Mouse (Mus musculus) forebrain, embryonic 12.5 days (tissue): ENCODE data around the gene Me1. TPM values are rescaled to one million over a fixed set of nuclear protein-coding genes. Genes with fewer than 3 reads are reported as not detected.

Source experiments
- ATAC-seq: fragments of 200-750 bp; cut with Nextera tagmentation; 2 replicates; pipeline ENCODE4 v1.8.0; 2017; ENCODE audit warnings: moderate TSS enrichment; ENCODE audit not compliant: low FRiP score
- H3K27ac ChIP-seq: fragments of 300-500 bp; sonication (generic); 2 replicates; pipeline ENCODE4 v1.5.1; 2016; ENCODE audit warnings: mild to moderate bottlenecking
- H3K27me3 ChIP-seq: fragments of 300-500 bp; sonication (generic); 2 replicates; pipeline ENCODE4 v1.6.1; 2016; ENCODE audit warnings: mild to moderate bottlenecking
- H3K36me3 ChIP-seq: fragments of 300-500 bp; sonication (generic); replicated peaks from 2 replicates; pipeline ENCODE4 v1.6.1; 2016; ENCODE audit warnings: mild to moderate bottlenecking
- H3K4me1 ChIP-seq: fragments of 300-500 bp; sonication (generic); 2 replicates; pipeline ENCODE4 v1.6.1; 2016
- H3K4me2 ChIP-seq: fragments of 300-500 bp; sonication (generic); 2 replicates; pipeline ENCODE4 v1.6.1; 2016; ENCODE audit warnings: mild to moderate bottlenecking, moderate library complexity
- H3K4me3 ChIP-seq: fragments of 300-500 bp; sonication (generic); replicated peaks from 2 replicates; pipeline ENCODE4 v1.5.1; 2016; ENCODE audit warnings: mild to moderate bottlenecking
- H3K9ac ChIP-seq: fragments of 300-500 bp; sonication (generic); 2 replicates; pipeline ENCODE4 v1.6.1; 2016; ENCODE audit warnings: mild to moderate bottlenecking
- H3K9me3 ChIP-seq: fragments of 300-500 bp; sonication (generic); 2 replicates; pipeline ENCODE4 v1.6.1; 2016
- WGBS: fragments of 180-500 bp; shearing (Covaris S2); methylation state at CpG from one replicate; pipeline ENCODE4 v1.1.7; 2016; 5-methylcytosine and 5-hydroxymethylcytosine counted together
- polyA plus RNA-seq: library from polyadenylated mRNA; unstranded; fragments of >200 nt; fragmentation: Nextera tagmentation; extraction: Ambion mirVana; gene quantifications from 2 replicates; pipeline ENCODE4 v1.2.1, GENCODE M21; 2016

The Me1 gene
- polyA plus RNA-seq, 1 experiment from 2014 or later, result 11.6 TPM

DNA sequence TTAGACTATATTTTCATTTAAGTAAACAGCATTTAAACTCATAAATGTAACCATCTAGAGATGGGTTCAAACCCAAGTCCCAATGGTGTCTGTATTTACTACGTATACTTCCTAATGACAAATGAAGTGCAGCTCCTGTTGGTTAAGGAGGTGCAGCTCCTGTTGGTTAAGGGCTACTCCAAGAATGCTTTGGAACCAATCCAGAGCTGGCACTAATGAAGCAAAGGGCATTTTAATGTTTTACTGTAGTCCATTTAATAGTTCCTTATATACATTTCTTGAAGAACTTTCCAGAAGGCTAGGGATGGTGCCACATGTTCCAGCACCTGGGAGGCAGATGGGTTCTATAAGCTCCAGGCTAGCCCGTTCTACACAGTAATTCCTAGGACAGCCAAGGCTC is 20.3 kb downstream of the Me1 start:
- Histone ChIP-seq H3K27ac (no peak overlapping the region), H3K9ac (no peak overlapping the region), H3K27me3 (no peaks in the 10 kb centered on the region), H3K9me3 (no peaks in the 10 kb centered on the region), H3K4me2 (no peak overlapping the region), H3K4me1 (no peaks in the 10 kb centered on the region), H3K36me3 (no peaks in the 10 kb centered on the region), H3K4me3 (no peak overlapping the region)
- WGBS, result 89% methylated on average over 2 of the region's 2 CpGs
- no peak for ATAC-seq

- H3K9me3 ChIP-seq, result no peaks in the 10 kb centered on the region
- H3K36me3 ChIP-seq, result no peaks in the 10 kb centered on the region
- H3K27me3 ChIP-seq, result no peaks in the 10 kb centered on the region
- no peak overlapping the region for H3K4me2 ChIP-seq
- 64% methylated on average over 5 of the region's 5 CpGs for WGBS
- H3K4me1 ChIP-seq, result peaks cover 8% of the 10 kb centered on the region
- no peak overlapping the region for H3K9ac ChIP-seq
- no peak for ATAC-seq
- H3K4me3 ChIP-seq, result no peak overlapping the region
- no peak overlapping the region for H3K27ac ChIP-seq
Observed at GRCm38 (mm10) chr9:86672907-86673472, 22.8 kb downstream of the Me1 start.

DNA sequence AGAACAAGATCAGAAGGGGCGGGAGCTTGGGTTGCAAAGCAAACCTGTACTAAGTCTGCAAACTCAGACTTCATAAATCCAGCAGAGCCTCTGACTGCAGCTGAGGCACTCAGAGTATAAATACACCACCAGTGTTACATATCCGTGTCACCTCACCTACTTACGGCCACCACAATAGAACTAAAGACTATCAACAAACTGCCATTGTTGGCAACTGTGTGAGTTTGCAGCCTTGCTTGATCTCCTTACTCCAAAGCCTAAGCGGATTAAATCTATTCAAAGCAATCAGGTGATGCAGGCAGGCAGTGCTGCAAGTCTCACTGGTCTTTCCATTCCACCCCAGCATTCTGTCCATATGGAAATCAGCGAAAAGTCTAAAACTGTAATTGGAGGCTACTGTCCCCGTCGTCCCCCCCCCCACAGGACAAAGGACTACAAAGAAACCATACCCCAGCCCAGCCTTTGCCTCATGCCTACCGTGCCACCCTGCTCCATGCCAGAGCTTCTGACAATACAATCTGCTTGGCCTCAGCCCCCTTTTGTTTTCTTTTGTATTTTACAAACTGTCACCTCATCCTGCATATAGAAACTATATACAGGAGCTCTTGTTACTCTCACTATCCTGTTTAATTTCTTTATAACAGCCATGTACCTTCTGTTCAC is 27.0 kb downstream of the Me1 start:
- Histone ChIP-seq H3K27me3 (no peaks in the 10 kb centered on the region), H3K4me2 (no peak overlapping the region), H3K36me3 (no peaks in the 10 kb centered on the region), H3K9ac (no peak overlapping the region), H3K4me1 (peaks cover 8% of the 10 kb centered on the region), H3K9me3 (no peaks in the 10 kb centered on the region), H3K27ac (no peak overlapping the region), H3K4me3 (no peak overlapping the region)
- ATAC-seq, result 0 out of 2 replicates have a peak, but pooled peaks have one; percentile 30
- WGBS, result 9% methylated on average over 8 of the region's 8 CpGs

- WGBS, result 89% methylated on average over 7 of the region's 7 CpGs
- H3K4me2 ChIP-seq, result no peak overlapping the region
- H3K4me1 ChIP-seq, result peaks cover 8% of the 10 kb centered on the region
- H3K9me3 ChIP-seq, result no peaks in the 10 kb centered on the region
- no peak overlapping the region for H3K9ac ChIP-seq
- H3K36me3 ChIP-seq, result no peaks in the 10 kb centered on the region
- H3K4me3 ChIP-seq, result no peak overlapping the region
- H3K27ac ChIP-seq, result no peak overlapping the region
- ATAC-seq, result no peak
- H3K27me3 ChIP-seq, result no peaks in the 10 kb centered on the region
Observed at GRCm38 (mm10) chr9:86667138-86667750, 28.5 kb downstream of the Me1 start.

DNA sequence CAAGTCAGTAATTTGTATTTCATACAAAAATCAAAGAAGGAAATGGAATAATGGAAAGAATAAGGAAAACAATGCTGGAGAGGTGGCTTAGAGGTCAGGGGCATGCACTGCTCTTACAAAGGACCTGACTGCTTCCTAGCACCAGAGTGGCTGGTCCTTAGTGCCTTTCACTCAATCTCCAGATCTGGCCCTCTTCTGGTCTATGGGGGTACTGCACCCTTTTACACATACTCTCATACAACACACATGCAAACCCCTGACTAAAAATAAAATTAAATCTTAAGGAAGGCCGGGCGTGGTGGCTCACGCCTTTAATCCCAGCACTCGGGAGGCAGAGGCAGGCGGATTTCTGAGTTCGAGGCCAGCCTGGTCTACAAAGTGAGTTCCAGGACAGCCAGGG is 34.1 kb downstream of the Me1 start:
- 94% methylated on average over 6 of the region's 6 CpGs for whole genome bisulfite sequencing
- H3K27ac ChIP-seq, result no peak overlapping the region
- no peaks in the 10 kb centered on the region for H3K4me1 ChIP-seq
- H3K36me3 ChIP-seq, result no peaks in the 10 kb centered on the region
- H3K9ac ChIP-seq, result no peak overlapping the region
- no peak for ATAC-seq
- H3K9me3 ChIP-seq, result peaks cover 3% of the 10 kb centered on the region; the same call in 1 of the 2 replicates
- H3K27me3 ChIP-seq, result no peaks in the 10 kb centered on the region
- H3K4me2 ChIP-seq, result no peak overlapping the region
- H3K4me3 ChIP-seq, result no peak overlapping the region

DNA sequence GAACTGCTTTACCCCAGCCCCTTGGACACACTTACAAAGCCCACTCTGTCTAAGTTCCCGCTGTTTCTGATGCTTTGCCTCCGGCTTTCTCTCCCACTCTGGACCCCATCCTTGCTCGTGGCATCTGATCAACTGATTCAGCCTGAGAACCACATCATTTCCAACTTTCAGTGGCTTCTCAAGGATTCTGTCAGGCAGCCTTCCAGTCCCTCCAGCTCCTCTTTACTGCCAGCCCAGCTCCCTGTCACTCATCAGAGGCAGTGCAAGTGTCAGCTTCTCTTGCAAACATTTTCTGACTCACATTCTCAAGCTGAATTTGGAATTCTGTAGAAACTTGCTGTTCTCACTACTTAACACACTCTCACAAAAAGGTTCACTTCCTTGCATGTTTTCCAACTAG is 34.5 kb downstream of the Me1 start:
- H3K27me3 ChIP-seq, result no peaks in the 10 kb centered on the region
- WGBS, result 93% methylated on average over 3 of the region's 3 CpGs
- no peaks in the 10 kb centered on the region for H3K36me3 ChIP-seq
- no peak overlapping the region for H3K4me2 ChIP-seq
- H3K4me3 ChIP-seq, result no peak overlapping the region
- H3K9ac ChIP-seq, result no peak overlapping the region
- H3K4me1 ChIP-seq, result no peaks in the 10 kb centered on the region
- no peak for ATAC-seq
- no peak overlapping the region for H3K27ac ChIP-seq
- peaks cover 3% of the 10 kb centered on the region; the same call in 1 of the 2 replicates for H3K9me3 ChIP-seq

DNA sequence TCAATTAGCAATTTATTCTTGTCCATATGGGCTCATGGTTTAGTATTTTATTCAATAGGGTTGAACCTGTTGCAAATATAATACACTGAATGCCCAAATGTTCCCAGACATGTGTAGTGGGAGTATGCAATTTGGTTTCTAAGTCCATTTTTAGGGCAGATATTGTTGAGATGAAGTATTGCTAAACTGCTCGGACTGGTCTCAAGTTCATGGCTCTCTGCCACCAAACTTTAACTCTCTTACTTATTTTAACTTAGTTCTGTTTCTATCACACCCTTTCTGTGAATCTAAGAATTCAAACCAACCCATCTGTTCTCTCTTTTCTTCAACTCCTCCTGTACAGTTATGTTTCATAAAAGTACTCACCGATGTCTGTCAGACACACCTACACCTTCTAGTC is 35.4 kb downstream of the Me1 start:
- no peak overlapping the region for H3K4me3 ChIP-seq
- H3K4me1 ChIP-seq, result no peaks in the 10 kb centered on the region
- peaks cover 3% of the 10 kb centered on the region; the same call in 1 of the 2 replicates for H3K9me3 ChIP-seq
- WGBS, result 92% methylated on average over 2 of the region's 2 CpGs
- no peak for ATAC-seq
- no peak overlapping the region for H3K27ac ChIP-seq
- H3K27me3 ChIP-seq, result no peaks in the 10 kb centered on the region
- no peak overlapping the region for H3K9ac ChIP-seq
- H3K36me3 ChIP-seq, result no peaks in the 10 kb centered on the region
- no peak overlapping the region for H3K4me2 ChIP-seq

GRCm38 (mm10) chr9:86658347-86658746 is 37.4 kb downstream of the Me1 start:
- no peak for ATAC-seq
- no peak overlapping the region for H3K4me2 ChIP-seq
- peaks cover 3% of the 10 kb centered on the region; the same call in 1 of the 2 replicates for H3K9me3 ChIP-seq
- no peaks in the 10 kb centered on the region for H3K36me3 ChIP-seq
- WGBS, result 89% methylated on average over 4 of the region's 4 CpGs
- H3K27me3 ChIP-seq, result no peaks in the 10 kb centered on the region
- no peaks in the 10 kb centered on the region for H3K4me1 ChIP-seq
- H3K4me3 ChIP-seq, result no peak overlapping the region
- no peak overlapping the region for H3K27ac ChIP-seq
- H3K9ac ChIP-seq, result no peak overlapping the region

- 83% methylated on average over 1 of the region's 1 CpGs for WGBS
- Histone ChIP-seq H3K27ac (no peak overlapping the region), H3K9ac (no peak overlapping the region), H3K27me3 (no peaks in the 10 kb centered on the region), H3K36me3 (no peaks in the 10 kb centered on the region), H3K4me3 (no peak overlapping the region), H3K4me1 (no peaks in the 10 kb centered on the region), H3K9me3 (no peaks in the 10 kb centered on the region), H3K4me2 (no peak overlapping the region)
- no peak for ATAC-seq
Observed at GRCm38 (mm10) chr9:86652194-86652593, 43.6 kb downstream of the Me1 start.

DNA sequence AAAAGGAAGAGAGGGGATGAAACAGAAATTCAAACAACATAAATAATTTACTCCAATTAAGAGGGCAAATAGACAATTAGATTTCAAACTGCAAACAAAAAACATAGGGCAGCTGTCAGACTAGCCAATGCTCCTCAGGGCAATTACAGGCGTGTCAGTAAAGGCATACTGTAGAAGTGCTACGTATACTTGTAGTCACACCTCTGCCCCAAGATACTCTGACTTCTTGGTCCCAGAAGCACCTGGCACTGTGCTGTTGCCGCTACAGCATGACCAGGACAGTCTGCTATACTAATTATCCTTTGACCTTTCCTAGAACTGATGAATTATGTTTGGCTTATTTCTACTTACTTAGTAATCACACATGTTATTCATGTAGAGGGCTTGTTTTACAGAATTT is 44.5 kb downstream of the Me1 start:
- no peak for ATAC-seq
- H3K27ac ChIP-seq, result no peak overlapping the region
- H3K36me3 ChIP-seq, result no peaks in the 10 kb centered on the region
- WGBS, result 64% methylated on average over 3 of the region's 3 CpGs
- H3K9ac ChIP-seq, result no peak overlapping the region
- no peak overlapping the region for H3K4me3 ChIP-seq
- H3K4me2 ChIP-seq, result no peak overlapping the region
- no peaks in the 10 kb centered on the region for H3K9me3 ChIP-seq
- no peaks in the 10 kb centered on the region for H3K27me3 ChIP-seq
- H3K4me1 ChIP-seq, result no peaks in the 10 kb centered on the region

- H3K4me2 ChIP-seq, result no peak overlapping the region
- no peaks in the 10 kb centered on the region for H3K36me3 ChIP-seq
- no peak overlapping the region for H3K9ac ChIP-seq
- ATAC-seq, result no peak
- no peaks in the 10 kb centered on the region for H3K9me3 ChIP-seq
- no peak overlapping the region for H3K4me3 ChIP-seq
- no peaks in the 10 kb centered on the region for H3K4me1 ChIP-seq
- no peaks in the 10 kb centered on the region for H3K27me3 ChIP-seq
- no peak overlapping the region for H3K27ac ChIP-seq
- 78% methylated on average over 5 of the region's 5 CpGs for WGBS
Observed at GRCm38 (mm10) chr9:86650822-86651221, 44.9 kb downstream of the Me1 start.

DNA sequence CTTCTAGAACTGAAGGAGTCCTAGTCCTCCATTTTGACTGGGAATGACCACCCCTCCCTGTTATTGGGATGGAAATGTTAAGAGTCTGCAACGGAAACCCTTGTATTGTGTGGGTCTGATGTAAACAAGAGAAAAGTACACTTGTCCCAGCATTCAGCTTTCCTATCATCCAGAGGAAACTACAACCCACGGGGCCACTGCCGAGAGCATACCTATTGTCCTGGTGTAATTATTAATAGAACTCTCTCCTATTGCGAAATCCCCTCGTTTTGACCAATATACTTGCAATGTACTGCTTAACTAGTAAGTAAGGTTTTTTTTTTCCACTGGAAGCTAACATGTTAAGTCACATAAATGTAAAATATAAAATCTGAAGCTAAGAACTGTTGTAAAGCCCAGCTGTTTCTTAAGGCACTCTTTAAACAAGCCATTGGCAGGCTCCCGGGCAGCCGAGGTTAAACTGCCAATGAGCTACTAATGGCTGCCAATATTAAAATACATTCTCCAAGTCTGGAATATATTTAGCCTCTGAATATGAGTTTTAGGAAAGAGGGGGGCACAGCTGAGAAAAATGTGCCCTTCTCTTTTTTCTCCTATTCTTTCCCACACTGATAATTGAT is 47.7 kb downstream of the Me1 start:
- Histone ChIP-seq H3K27ac (no peak overlapping the region), H3K9ac (no peak overlapping the region), H3K4me2 (no peak overlapping the region), H3K36me3 (no peaks in the 10 kb centered on the region), H3K4me3 (no peak overlapping the region), H3K27me3 (no peaks in the 10 kb centered on the region), H3K4me1 (no peaks in the 10 kb centered on the region), H3K9me3 (no peaks in the 10 kb centered on the region)
- WGBS, result 65% methylated on average over 7 of the region's 7 CpGs
- no peak for ATAC-seq
